Mouse (Mus musculus) heart, embryonic 10.5 days (tissue): ENCODE data around the gene Prpf40b. TPM values are rescaled to one million over a fixed set of nuclear protein-coding genes. Genes with fewer than 3 reads are reported as not detected.

Experiments used
- polyA plus RNA-seq: library from polyadenylated mRNA; unstranded; fragments of >200 nt; fragmentation: Nextera tagmentation; extraction: Ambion mirVana; gene quantifications from 2 replicates; pipeline ENCODE4 v1.2.1, GENCODE M21; 2016

Prpf40b gene
- polyA plus RNA-seq, 1 experiment from 2014 or later: 54.7 TPM

Other genes starting within 250 kb of the Prpf40b start
- gene Prph, start 239.9 kb upstream of the Prpf40b start, polyA plus RNA-seq: 0.36 and 1.1 TPM in 2 replicates
- 35.7 TPM in 2 replicates for gene Troap, start 220.5 kb upstream of the Prpf40b start, polyA plus RNA-seq
- gene C1ql4, start 207.3 kb upstream of the Prpf40b start, polyA plus RNA-seq: 0.12 and 0.20 TPM in 2 replicates
- gene Dnajc22, start 201.9 kb upstream of the Prpf40b start, polyA plus RNA-seq: 2.7 and 7.5 TPM in 2 replicates
- gene Spats2, start 169.2 kb upstream of the Prpf40b start, polyA plus RNA-seq: 42.1 and 58.5 TPM in 2 replicates
- 0.27 and 0.28 TPM in 2 replicates for gene Kcnh3, start 70.2 kb upstream of the Prpf40b start, polyA plus RNA-seq
- 174 and 196 TPM in 2 replicates for gene Mcrs1, start 43.1 kb upstream of the Prpf40b start, polyA plus RNA-seq
- 0.19 and 0.37 TPM in 2 replicates for gene Fam186b, start 801 bp downstream of the Prpf40b start, polyA plus RNA-seq
- gene Fmnl3, start 75.4 kb downstream of the Prpf40b start, polyA plus RNA-seq: 14.3 and 17.5 TPM in 2 replicates
- gene Tmbim6, start 97.8 kb downstream of the Prpf40b start, polyA plus RNA-seq: 295 and 308 TPM in 2 replicates
- gene Nckap5l, start 162.7 kb downstream of the Prpf40b start, polyA plus RNA-seq: 10.7 and 12.8 TPM in 2 replicates
- 11.8 and 13.7 TPM in 2 replicates for gene Bcdin3d, start 179.6 kb downstream of the Prpf40b start, polyA plus RNA-seq
- 0.59 and 0.68 TPM in 2 replicates for gene Faim2, start 233.1 kb downstream of the Prpf40b start, polyA plus RNA-seq